Mouse (Mus musculus) forelimb bud, embryonic 11.5 days (tissue): Measurements from ENCODE around the gene Anapc7.

Source experiments
- DNase-seq: peaks from one replicate; pipeline ENCODE4 v3.0.0-alpha.2; 2012; ENCODE audit warnings: low read depth, low spot score

The Anapc7 gene

GRCm38 (mm10) chr5:122493035-122493434 lies 71.5 kb downstream of the Anapc7 start:
- DNase-seq: no peak

DNA sequence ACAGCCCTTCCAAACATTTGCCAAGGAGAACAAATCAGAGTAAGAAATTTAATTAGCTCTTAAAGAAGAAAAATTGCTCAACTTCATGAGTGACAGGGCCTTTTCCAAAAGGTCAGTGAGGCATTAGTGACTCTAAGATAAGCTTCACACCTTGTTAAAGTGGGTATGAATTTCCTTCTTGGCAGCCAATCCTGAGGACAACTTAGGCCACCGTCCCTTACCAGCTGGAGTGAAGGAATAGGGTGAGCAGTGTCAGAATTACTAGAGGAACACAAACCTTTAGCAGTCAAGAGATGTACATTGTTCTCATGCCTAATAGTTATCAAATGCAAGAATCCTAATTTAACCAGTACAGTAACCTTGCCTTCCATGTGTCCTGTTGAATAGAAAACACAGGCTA lies 73.0 kb downstream of the Anapc7 start:
- DNase-seq: no peak
